Mouse (Mus musculus): ENCODE results near the gene Bank1.
"Not testable (repeated sequence)": the region's sequence is repeated elsewhere in the genome, so short reads cannot be mapped to it uniquely, and the experiment has no call there.

Gene Bank1

DNA sequence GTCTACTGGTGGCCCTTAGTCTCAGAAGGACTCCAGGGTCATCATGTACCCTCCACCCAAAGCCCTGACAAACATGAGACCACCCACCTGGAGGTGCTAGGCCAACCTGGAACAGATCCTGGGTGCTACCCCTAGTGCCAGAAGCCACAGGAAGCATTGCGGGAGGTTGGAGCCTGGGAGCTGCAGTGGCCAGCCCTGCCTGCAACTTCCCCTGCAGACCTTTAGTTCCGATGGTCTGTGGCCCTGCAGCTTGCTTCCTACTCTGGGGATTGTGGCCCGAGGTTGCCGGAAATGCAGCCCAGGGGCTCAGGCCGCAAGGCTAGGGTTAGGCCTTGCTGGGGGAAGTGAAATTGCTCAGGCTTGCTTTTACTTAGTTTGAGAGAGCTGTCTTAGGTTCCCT lies at the start of gene Bank1:
TSS of gene Bank1 (minus strand) at position 284 of the 400 bp plus-strand sequence.
- DNase-seq (ENCODE audit: low spot score), result no peak

DNA sequence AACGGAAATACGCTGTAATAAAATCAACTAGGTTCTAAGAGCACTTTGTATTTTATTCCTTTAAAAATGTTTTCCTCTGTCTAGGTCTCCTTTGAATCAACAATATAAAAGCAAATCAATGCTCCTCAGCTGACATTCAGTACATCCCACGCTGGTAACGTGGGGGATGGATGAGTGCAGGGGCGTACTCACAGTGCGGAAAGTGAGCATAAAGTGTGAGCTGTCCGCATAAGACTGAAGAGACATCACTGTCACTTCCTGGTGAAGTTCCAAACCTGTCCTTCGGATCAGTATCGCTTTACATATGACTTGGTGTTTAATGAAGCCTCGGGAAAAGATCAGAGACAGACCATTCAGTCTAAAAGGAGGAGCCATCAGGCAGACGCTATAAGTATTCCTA lies 44.0 kb upstream of the Bank1 start:
- no peak for DNase-seq (ENCODE audit: low spot score)

DNA sequence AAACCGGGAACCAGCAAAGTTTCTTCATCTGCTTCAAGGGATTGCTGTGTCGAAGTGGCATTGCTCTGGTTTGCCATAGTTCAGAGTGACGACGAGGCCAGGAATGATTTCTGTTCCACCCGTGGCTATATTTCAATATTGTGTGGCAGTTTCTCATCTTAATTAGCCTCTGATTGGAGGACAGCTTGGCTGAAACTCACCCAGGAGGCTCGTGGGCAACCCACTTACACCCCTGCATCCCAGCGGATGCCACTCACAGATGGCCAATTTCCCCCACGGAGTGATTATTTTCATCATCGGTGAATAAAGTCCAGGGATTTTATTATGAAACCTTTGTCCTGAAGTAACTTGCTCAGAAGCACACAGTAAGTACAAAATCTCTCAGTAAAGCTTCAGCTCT lies 43.6 kb upstream of the Bank1 start:
- DNase-seq (ENCODE audit: low spot score), result no peak

DNA sequence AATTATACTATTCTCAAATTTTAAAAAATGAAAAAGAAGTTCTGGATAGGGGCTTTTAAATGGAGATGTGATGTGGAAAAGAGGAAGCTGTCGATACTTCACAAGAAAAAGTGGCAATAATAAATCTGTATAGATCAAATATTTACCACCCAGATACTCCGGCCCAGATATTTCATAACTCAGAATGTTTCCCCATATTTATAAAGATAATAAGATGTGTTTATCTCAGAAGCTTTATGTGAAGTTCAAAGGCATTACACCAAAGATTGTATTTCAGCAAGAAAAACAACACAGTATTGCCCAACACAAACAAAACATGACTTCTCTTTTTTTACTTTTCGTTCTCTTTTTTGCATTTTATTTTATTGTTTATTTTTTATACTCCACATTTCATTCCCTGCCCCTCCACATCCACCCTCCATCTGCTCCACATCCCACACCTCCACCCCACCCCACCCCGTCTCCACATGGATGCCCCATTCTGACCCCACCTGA lies 42.7 kb upstream of the Bank1 start:
- DNase-seq (ENCODE audit: low spot score), result no peak

DNA sequence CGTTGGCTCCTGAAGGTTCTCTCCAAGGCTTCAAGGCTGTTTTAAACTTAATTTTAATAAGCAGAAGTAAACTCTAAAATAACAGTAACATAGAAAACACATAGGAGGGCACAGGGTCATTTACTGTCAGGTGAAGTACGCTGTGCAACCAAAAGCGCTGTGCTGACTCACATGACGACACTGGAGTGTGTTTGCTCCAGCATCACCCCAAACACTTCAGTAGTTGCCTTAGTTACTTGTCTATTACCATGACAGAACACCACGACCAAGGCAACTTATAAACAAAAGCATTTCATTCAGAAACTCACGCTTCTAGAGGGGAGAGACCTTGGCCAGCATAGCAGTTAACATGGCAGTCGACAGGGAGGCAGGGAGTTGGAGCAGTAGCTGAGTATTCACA lies 23.8 kb upstream of the Bank1 start:
- no peak for DNase-seq (ENCODE audit: low spot score)

DNA sequence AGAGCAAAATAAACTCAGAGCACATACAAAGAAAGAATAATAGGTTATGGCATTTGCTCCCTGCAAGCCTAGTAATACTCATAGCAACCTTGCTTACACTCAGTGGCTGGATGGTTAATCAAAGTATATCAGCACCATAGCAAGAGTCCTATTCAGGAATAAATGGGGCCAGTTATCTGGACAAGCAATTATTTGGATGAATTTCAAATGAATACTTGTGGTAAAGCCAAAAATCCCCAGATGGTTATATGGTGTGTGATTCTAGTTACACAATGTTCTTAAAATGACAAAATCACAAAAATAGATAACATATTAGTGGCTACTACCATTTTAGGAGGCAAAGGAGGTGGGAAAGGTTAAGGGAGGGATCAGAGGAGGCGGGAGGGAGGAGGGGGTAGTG lies 22.7 kb upstream of the Bank1 start:
- no peak for DNase-seq (ENCODE audit: low spot score)

DNA sequence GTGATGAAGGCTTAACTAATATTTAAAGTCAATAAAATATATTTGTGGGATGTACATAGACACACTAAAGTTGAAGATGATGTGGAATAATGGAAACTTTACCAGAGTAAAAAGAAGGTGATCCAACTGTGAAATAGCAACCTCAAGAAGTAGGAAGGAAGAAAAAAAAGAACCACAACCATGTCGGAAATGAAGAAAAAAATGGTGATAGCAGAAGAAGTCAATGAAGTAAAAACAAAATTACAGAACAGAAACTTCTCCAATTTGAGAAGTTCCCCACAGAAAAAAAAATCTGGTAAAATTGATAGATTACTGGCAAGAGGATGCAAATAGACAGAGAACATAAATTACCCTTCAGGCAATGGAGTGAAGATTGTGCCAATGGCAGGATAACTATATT lies 21.4 kb upstream of the Bank1 start:
- no peak for DNase-seq (ENCODE audit: low spot score)

DNA sequence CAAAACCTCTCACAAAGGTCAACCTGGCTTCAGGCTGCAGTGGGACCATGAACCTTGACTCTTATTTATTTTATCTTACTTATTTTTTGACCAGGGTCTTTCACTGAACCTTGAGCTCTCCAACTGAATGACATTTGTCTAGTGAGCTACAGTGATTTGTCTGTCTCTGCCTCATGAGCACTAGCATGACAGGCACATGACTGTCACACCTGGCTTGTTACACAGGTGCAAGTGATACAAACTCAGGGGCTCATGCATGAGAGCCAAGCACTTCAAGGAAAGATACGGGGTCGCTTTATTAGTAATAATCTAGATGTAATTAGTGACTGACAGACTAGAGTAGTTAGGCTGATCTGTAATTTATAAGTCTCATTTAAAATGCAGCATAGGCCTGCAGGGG lies 16.0 kb upstream of the Bank1 start:
- no peak for DNase-seq (ENCODE audit: low spot score)

DNA sequence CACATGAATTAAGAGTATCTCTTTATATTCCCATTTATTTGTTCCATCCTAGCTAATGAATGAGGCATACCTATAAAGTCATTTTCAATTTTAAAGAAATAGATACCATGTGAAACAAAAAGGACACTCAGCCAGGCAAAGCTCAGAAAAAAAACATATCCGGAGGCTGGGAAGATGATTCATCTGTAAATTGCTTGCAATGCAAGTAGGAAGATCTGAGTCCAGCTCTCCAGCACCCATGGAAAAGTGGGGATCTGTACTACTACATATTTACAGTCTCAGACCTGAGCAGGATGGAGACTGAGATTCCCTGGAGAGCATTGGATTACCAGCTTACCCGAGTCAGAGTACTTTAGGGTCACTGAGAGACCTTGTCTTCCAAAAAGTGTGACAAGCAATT lies 14.0 kb upstream of the Bank1 start:
- DNase-seq (ENCODE audit: low spot score), result no peak

DNA sequence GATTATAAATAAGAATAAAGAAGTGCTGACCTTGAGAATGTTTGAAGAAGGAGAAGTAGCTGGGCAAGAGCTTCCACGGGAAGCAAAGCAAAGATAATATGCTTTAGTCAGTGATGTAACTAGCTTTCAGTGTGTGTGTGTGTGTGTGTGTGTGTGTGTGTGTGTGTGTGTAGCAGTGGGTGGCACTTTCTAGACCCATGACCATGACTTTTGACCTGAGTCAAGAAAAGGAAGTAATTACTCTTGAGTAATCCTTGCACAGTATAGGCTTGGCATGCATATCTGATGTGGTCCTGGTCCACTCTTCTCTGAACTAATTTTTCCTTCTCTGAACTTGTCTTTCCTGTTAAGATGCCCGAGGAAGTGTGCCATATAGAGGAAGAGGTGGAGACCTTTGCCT lies 5.3 kb upstream of the Bank1 start:
- no peak for DNase-seq (ENCODE audit: low spot score)

DNA sequence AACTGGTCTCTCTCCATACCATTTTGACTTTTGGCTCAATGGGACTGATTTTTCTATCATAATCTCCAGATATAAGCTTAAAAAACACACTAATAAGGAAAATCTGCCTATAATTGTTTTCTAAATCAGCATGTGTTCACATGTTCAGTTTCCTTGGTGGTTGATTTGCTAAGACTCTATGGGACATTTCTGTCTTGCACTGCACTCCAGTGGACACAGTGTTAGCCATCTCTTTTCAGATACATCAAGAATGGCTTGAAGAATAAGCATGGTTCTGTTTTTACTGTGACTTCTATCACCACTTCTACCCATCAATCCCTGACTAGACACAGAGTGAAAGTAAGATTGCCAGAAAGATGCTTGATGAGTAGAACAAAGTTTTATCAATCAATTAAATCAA lies 4.2 kb upstream of the Bank1 start:
- DNase-seq (ENCODE audit: low spot score), result no peak

DNA sequence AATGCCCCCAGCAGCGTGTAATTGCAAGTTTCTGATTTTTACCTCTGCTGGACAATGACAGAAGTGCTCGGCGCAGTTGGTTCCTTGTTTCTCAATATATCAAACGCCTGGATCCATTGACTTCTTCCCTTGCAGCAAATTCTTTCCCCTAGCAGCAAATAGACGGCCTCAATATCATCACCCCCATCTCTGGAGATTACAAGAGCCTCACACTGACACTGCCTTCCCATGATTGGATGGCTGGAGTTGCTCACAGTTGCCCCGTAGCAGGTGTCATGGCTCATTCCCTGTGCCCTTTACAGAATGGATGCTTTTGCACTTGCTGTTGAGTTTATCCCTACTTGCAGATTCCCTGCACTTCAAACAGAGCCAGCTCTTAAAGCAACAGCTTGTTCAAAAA lies 3.3 kb upstream of the Bank1 start:
- no peak for DNase-seq (ENCODE audit: low spot score)

DNA sequence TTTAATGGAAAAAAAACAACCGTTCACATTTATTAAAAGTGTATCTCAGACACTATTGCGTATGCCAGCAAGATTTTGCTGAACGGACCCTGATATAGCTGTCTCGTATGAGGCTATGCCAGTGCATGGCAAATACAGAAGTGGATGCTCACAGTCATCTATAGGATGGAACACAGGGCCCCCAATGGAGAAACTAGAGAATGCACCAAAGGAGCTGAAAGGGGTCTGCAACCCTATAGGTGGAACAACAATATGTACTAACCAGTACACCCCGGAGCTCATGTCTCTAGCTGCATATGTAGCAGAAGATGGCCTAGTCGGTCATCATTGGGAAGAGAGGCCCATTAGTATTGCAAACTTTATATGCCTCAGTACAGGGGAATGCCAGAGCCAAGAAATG lies 1.1 kb downstream of the Bank1 start:
- not testable (repeated sequence) for DNase-seq (ENCODE audit: low spot score)

DNA sequence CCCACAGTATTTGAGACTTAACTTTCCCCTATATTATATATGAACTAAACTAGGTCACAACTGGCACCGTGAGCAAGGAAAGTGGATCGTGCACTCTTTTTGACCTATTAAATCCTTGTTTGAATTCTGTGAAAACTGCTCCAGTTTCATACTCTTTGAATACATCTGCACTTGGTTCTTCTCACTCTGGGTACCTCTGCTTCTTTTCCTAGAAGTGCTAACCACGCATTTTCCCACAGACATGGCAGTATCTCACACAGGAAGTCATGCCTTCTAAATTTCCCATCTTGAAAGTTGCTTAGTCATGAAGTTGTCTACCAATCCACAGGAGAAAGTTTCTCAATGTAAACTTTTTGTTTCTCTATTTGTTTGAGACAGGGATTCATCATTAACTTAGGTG lies 3.9 kb downstream of the Bank1 start:
- no peak for DNase-seq (ENCODE audit: low spot score)

DNA sequence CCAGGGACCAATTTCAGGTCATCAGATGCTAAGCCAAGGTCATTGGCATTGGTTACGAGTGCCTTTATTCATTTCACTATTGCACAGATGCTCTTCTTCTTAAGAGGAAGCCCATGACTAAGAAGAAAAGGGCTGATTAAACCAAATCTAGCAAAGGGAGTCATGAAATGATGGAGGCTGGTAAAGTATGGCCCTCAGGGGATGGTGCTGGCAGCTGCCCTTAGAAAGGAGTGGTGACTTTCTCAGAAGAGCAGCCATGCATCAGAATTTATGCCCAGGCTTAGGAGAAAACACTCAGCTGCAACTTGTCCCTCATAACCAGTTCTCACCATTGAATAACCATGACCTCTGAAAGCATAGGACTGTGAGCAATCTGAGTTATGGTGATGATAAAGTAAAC lies 17.4 kb downstream of the Bank1 start:
- no peak for DNase-seq (ENCODE audit: low spot score)

DNA sequence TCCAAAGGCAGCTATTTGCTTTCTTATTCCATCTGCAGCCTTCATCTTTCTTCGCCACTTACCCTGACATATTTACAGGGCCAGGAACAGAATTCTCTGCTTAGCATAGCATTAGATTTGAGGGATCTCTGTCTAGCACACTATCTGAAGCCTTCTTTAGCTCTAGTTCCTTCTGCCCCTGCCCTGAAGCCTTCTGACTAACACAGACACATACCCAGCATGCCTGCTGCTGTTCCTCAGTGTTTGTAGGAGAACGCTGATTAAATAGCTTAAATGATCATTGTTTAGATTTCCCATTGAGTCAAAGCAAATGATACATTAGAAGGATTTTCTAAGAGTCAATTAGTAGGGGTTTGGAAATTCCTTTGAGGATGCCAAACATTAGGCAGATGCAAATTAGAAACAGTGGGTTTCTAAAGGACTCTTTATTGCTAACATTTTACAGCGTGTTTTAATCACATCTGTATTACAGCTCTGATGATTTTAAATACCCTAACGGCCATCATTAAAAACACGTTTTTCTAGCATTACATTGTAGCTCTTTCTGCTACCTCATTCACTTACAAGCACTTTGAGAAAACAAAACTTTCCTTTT lies 19.2 kb downstream of the Bank1 start:
- DNase-seq (ENCODE audit: low spot score), result no peak

DNA sequence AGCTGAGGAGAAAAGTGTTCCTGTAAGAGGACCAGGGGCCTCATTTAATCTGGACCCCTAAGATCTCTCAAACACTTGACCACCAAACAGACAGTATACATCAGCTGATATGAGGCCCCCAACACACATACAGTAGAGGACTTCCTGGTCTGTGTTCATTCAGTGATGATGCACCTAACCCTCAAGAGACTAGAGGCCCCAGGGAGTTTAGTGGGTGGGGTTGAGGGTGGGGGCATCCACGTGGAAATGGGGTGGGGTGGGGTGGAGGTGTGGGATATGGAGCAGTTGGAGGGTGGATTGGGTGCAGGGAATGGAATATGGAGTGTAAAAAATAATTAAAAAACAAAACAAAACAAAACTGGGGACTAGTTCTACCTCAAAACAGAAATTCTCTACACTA lies 23.3 kb downstream of the Bank1 start:
- DNase-seq (ENCODE audit: low spot score), result no peak

DNA sequence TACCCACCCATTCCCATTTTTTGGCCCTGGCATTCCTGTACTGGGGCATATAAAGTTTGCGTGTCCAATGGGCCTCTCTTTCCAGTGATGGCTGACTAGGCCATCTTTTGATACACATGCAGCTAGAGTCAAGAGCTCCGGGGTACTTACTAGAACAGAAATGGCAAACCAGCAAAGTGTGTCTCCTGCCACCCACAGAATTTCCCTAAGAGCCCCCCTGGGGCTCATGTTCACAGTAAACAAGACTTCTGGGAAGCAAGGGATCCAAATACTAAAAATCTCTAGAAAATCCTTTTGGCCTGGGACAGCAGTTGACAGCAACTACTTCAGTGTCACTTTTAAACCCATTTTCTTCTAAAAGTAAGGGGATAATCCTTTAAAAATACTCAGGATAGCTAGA lies 25.1 kb downstream of the Bank1 start:
- not testable (repeated sequence) for DNase-seq (ENCODE audit: low spot score)

DNA sequence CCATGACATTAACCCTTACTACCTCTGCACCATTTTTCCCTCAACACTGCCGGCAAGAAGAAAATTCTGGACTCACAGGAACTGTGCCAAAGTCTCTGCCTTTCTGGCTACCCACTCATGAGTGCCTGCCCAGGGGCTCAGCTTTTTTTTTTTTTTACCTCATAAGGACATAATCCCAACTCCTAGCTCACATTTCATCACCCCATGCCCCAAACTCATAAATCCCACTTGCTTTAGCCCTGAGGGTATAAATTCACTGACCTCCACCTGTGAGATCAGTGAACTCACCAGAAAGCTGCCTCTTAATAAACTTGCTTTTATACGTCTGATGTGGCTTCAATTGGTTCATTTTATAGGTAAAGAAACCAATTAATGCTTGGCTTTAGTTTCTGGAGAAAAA lies 28.5 kb downstream of the Bank1 start:
- DNase-seq (ENCODE audit: low spot score), result no peak

DNA sequence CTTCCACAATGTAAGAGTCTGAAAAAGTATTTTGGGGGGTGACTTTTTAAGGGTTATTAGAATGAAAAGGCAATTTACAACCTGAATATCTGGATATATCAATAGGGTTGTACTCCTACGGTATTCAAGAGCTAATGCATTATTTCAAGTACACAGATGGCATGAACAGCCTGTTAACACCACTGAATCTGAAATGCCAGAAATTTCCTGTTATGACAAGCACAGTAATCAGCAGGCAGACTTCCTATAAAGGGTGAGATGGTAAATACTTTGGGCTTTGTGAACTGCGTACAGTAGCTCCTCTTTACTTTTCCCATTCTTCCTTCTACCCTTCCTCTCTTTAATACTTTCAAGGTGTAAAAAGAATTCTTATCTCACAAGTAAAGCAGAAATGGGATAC lies 30.6 kb downstream of the Bank1 start:
- no peak for DNase-seq (ENCODE audit: low spot score)

DNA sequence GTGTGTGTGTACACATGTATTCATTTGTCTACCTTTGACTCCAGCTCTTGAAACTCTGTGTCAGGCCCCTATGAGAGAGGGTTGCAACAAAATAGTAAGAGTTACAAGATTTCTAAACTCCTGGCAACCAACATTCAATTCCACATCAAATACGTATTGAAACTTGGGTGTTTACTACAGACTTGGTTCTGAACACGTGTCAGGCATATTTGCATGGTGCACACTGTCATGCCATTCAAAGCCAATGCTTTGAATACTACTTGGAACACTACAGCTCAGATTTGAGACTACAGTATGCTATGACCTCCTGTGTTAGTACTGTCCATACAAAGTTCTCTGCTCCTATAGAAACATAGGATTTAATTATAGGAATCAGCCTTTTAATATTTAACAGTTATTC lies 38.0 kb downstream of the Bank1 start:
- DNase-seq (ENCODE audit: low spot score), result no peak

DNA sequence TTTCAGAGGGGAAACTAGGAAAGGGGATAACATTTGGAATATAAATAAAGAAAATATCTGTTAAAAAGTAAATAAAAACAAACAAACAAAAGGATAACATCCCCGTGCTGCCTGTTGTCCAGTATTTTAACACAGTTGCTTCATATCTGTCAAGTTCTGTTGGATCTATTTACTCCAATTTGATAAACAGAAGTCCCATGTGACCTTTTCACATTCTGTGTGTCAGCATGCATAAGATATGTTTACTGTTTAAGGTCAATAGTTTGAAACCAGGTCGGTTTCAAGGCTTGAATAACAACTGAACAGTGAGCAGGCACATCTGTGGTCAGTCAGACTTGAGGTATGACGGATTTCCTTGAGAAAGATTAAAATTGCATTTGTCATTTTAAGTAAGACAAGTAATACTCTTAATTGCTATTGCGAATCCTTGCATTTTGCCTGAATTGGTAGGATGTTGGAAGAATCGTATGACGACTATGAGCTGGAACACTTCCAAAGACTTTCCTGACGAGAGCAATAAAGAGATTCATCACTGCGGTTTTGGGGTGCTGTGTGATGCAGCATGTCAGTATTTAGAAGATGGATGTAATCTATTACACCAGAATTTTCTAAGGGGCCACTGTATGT lies 60.8 kb downstream of the Bank1 start:
- DNase-seq (ENCODE audit: low spot score), result no peak

DNA sequence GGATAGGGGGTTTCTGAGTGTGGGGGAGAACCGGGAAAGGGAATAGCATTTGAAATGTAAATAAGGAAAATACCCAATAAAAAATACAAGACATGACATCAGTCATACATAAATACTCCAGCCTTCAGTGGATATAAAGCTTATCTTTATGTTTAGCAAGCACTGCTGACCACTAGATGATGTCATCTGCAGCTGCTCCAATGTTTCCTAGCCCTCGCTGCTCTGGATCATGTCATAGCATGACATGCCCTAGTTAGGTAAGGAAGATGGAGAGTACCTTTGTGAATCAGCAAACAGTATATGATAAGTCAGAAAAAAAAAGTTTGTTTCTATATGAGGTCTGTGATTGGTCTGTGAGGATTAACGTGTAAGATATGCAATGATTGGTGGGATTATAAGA lies 68.1 kb downstream of the Bank1 start:
- DNase-seq (ENCODE audit: low spot score), result no peak

DNA sequence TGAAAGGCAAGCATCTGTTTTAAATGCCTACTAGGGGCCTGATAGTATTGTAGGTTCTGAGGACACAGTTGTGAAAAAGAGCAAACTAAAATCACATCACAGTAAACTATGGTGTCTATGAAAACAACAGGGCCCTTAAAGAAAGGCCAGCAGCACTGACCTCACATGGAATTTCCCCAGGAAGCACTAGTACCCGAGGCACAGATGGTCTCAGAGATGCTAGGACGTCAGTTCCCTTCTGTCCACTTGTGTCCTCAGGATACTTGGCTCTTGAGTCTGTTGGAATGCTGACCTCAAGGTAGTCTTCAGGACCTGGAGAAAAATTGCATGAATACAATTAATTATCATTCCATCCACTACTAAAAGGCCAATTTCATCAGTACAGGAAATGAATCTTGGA lies 71.2 kb downstream of the Bank1 start:
- no peak for DNase-seq (ENCODE audit: low spot score)
